Mouse (Mus musculus) Muller cell, postnatal 12 days (primary cell): ENCODE data around the gene Ssh2.
A peak's percentile ranks its signal among the peaks of the same experiment; 100 is the strongest.
"Not testable (repeated sequence)": the region's sequence is repeated elsewhere in the genome, so short reads cannot be mapped to it uniquely, and the experiment has no call there.

Experiments
- DNase-seq: peaks from one replicate; pipeline ENCODE4 v3.0.0-alpha.2; 2015; ENCODE audit errors: inconsistent ontology term

The Ssh2 gene

DNA sequence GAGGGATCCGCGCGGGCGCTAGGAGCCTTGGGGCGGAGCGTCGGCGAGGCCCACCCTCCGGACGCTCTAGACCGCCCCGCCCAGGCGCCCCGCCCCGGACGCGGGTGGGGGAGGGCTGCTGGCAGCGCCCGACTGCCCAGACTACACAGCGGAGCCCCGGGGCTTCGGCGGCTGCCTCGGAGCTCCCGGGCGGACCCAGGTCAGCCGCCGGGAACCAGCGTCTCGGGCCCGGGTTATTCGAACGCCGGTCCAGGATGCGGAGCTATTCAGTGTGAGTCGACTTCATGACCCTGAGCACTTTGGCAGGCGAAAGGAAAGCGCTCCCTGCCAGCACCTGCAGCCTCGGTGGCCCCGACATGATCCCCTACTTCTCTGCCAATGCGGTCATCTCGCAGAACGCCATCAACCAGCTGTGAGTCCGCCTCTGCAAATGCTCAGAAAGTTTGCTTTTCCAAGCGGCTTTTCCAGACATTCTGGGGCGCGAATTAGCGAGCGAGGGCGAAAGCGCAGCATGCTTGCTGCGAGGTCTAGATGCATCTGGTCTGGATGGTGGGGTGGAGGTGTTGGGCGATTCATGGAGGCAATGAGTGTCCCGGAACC, 132.2 kb downstream of the Ssh2 start:
- DNase-seq = peak; percentile 92

DNA sequence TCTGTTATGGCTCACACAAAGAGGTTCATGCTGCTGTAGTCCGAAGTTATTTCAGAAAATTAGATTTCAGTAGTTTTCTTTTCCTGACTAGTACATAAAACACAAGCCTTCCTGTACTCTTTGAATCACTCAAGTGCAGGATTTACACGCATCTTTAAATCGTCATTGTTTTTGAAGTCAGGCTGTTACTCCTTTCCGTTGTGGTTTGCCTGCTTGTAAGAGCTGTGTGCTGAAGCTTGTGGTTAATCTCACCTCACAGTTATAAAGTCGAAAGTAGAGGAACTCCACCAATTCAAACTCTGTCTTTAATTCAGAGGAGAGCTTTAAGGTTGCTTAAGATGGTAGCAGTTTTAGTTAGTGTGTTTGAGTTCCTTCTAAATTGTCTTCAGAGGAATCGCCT, 132.9 kb downstream of the Ssh2 start:
- peak; percentile 7 for DNase-seq

DNA sequence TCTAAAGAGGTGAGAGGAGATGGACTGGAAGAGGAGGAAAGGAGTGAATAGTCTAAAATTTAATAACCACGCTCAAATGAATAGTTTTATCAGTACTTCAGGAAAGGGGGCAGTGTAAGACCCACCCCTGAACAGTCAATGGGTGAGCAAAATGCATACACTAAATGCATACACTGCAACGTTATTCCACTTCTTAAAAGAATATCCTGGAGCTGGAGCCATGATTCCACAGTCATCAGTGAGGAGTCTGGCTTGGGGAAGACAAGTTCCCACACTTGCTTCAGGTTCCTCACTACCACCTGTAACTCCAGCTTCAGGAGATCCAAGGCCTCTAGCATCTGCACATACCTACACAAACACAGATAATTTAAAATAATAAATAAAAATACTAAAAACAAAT, 133.6 kb downstream of the Ssh2 start:
- no peak for DNase-seq

DNA sequence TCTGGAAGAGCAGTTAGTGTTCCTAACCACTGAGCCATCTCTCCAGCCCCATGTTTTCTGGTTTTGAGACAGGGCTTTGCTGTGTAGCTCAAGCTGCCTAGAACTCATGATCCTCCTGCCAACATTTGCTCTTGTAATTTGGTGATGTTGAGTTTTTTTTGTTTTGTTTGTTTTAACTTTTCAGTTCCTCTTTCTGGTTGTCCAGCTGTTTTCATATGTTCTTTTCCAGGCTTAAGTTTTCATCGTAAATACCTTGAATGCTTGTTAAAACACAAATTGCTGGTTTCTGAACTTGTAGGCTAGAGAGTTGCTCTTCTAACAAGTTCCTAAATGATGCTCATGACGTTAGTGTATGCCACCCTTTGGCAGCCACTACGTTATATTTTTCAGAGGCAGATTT, 139.0 kb downstream of the Ssh2 start:
- no peak for DNase-seq

GRCm38 (mm10) chr11:77357839-77358238, 141.8 kb downstream of the Ssh2 start:
- no peak for DNase-seq

DNA sequence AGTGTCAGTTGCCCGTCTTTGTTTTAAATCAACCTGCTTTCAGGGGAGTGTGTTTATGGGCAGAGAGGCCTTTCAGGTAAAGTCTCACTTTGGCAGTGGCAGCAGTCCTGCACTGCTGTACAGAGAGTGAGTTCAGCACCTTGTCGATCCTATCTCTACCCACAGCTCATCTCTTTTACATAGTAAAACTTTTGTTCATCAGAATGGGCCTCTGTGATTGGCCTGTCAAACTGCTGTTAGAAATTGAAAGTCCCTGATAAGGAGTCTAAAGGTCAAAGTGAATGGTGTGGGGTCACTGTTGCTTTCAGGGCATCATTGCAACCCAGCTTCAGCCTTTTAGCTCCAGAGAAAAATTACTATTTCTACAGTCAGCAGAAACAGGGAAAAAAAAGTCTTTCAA, 147.4 kb downstream of the Ssh2 start:
- DNase-seq = no peak

- no peak for DNase-seq
Observed at GRCm38 (mm10) chr11:77364376-77364775, 148.3 kb downstream of the Ssh2 start.

DNA sequence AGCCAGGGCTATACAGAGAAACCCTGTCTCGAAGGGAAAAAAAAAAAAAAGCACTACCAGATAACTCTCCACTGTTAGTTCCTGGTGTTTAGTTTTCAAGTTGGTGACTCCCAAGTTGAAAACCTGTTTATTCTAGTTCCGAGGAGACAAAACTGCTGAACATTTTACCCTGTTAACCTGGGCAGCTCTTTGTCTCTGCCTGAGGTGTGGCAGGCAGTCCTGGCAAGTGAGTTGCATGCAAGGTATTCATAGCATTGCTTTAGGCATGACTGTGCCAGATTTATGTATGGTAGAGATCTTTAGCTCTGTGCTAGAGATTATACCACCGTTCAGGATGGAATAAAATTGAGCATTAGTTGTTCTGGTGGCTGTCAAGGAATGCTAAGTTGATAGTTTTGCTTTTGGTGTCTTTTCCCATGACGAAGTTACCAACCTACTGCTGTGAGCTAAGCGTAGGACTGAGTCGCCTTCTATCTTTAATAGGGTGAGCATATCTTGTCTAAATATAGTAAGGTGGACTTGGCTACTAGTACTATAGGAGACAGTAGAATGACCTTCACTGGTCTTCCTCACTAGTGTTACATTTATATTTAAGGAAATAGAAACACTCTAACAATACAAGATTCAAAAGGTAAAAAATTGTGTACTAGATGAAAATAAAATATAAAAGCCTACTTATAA, 149.8 kb downstream of the Ssh2 start:
- DNase-seq = no peak

DNA sequence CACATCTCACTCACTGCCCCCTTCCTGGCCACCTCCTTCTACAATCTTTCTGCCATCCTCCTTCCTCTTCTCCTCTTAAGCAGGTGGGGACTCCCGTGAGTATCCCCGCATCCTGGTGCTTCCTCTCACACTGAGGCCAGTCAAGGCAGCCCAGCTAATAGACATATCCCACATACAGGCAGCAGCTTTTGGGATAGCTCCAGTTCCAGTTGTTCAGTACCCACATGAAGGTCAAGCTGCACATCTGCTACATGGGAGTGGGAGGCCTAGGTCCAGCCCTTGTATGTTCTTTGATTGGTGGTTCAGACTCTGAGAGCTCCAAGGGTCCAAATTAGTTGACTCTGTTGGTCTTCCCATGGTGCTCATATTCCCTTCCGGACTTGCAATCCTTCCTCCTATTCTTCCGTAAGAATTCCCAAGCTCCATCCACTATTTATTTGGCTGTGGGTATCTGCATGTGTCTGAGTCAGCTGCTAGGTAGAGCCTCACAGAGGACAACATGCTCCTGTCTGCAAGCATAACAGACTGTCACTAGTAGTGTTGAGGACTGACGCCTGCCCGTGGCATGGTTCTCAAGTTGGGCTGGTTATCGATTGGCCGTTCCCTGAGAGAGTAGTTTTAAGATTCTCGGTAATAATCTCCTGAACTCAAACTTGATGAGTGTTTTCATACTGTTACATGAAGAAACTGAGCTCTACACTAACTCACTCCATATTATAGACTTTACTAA, 151.6 kb downstream of the Ssh2 start:
- DNase-seq = no peak

- peak; percentile 66 for DNase-seq
Observed at GRCm38 (mm10) chr11:77369188-77369840, 153.2 kb downstream of the Ssh2 start.

- DNase-seq = no peak
Observed at GRCm38 (mm10) chr11:77369841-77370191, 153.7 kb downstream of the Ssh2 start.

- no peak for DNase-seq
Observed at GRCm38 (mm10) chr11:77371088-77371487, 155.0 kb downstream of the Ssh2 start.

DNA sequence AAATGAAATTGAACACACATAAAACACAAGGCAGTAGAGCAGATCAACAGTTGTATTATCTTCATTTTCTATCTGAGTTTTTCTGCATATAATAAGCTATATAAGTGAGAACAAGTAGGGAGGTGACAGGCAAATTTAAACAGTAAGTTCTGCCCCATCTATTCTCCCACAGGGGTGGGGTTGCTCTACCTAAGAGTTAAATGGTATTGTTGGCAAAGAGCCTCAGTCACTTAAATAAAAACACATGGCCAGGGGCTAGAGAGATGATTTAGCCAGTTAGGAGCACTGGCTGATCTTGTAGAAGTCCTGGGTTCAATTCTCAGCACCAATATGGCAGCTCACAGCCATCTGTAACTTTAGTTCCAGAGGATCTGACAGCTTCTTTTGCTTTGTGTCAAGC, 155.6 kb downstream of the Ssh2 start:
- no peak for DNase-seq

- DNase-seq = no peak
Observed at GRCm38 (mm10) chr11:77372196-77372904, 156.3 kb downstream of the Ssh2 start.

DNA sequence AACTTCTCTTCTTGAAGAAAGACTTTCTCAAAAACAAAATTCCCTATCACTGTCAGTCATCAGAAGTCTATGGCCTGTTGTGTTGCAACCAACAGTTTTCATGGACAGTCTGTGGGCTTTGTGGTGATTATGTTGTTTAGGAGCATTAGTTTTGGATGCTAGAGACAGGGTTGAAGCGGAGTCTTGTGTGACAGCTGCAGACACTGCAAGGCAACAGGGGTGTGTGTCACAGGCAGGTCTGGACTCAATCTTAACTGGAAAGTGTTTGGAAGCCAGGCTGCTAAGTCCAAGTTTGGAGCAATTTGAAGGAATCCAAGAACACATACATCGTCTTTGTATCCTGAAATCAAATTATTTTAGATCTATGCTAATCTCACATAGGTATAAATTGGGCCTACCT, 162.5 kb downstream of the Ssh2 start:
- no peak for DNase-seq

DNA sequence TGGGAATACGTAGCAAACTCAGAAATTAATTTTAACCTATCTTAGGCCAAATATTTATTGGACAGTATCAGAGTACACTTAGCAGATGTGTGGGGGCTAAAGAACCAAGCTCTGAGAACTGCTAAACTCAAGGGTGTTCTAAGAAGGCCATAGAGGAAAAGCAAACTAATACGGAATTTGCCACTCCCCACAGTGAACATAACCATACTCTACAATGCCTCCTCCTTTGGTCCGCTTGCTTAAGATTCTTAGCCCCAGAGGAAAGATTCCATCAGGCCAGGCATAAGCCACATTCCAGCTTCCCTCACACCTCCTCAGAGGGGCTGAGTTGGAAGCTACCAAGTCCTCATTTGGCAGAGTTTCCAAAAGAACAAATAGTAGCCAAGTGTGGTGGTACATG, 165.1 kb downstream of the Ssh2 start:
- no peak for DNase-seq

- DNase-seq = peak; percentile 12
Observed at GRCm38 (mm10) chr11:77384151-77384550, 168.1 kb downstream of the Ssh2 start.

DNA sequence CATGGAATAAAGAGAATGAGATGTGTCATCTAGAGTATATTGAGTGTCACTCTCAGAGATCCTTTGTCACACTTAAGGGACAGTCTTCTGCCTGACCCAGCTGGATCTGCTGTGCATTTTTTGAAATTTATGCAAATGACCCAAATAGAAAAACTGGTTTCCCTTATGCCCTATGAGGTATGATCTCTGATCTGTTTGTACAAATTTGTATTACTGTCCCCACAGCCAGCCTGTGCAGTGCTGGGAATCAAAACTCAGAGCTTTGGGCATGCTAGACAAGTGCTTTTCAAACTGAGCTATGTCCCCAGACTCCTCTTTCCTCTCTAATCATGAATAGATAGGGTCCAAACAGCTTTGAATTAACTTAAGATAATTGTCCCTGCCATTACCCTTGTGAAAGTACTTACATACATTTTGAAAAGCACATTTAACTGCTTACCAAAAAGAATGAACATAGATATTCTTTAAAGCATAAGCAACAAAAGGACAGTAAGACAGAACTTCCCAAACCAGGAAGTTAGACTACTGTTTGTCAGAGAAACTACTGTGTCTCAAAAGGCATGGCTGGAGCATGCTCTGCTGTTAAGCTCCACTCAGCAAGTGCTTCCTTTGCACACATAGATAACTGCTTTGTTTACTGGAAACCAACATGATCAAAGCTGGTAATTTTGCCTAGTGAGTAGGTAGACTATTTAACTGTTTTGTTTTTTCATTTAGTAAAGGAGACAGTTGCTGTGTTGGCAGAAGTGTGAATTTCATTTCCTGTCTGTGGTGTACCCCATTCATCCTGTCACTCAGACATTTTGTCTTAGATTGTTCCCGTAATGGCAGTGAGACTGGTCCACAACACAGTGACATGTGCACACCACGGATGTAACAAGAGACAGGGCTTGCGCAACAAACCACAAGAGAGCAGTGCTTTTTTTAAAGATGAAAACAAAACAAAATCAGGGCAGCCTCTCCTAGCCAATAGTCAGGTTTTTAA, 169.9 kb downstream of the Ssh2 start:
- DNase-seq = peak; percentile 52

GRCm38 (mm10) chr11:77388197-77388596, 172.1 kb downstream of the Ssh2 start:
- DNase-seq = not testable (repeated sequence)

GRCm38 (mm10) chr11:77395539-77395938, 179.5 kb downstream of the Ssh2 start:
- DNase-seq = no peak

DNA sequence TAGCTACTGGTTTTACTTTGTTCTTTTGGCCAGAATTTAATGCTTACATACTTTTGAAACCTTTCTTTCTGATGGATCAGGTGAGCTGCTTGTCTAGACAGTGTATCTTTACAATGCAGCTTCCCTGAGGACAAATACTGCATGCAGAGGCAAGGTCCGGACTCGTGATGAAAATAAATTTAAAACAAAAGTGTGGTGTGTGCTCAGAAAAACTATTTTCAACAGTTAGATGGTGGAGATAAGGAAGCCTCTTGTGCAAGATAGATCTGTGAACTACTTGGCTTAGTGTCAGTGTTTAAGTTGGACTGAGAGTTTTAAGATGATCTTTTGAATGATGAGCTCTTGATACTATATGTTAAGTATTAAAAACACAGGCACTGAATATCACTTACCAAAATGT, 186.4 kb downstream of the Ssh2 start:
- no peak for DNase-seq
